Mouse (Mus musculus) hindbrain, embryonic 13.5 days (tissue): ENCODE measurements around the gene Lat2. TPM values are rescaled to one million over a fixed set of nuclear protein-coding genes. Genes with fewer than 3 reads are reported as not detected.
"Not testable (repeated sequence)": the region's sequence is repeated elsewhere in the genome, so short reads cannot be mapped to it uniquely, and the experiment has no call there.

Source experiments
- ATAC-seq: fragments of 200-750 bp; cut with Nextera tagmentation; 2 replicates; pipeline ENCODE4 v1.8.0; 2017; ENCODE audit warnings: moderate TSS enrichment; ENCODE audit not compliant: low FRiP score
- H3K27ac ChIP-seq: fragments of 300-500 bp; sonication (generic); 2 replicates; pipeline ENCODE4 v1.5.1; 2015; ENCODE audit warnings: inconsistent platforms, mild to moderate bottlenecking, moderate library complexity
- H3K27me3 ChIP-seq: fragments of 300-500 bp; sonication (generic); 2 replicates; pipeline ENCODE4 v1.6.1; 2015; ENCODE audit warnings: mild to moderate bottlenecking, inconsistent platforms
- H3K36me3 ChIP-seq: fragments of 300-500 bp; sonication (generic); 2 replicates; pipeline ENCODE4 v1.6.1; 2015; ENCODE audit warnings: mild to moderate bottlenecking, inconsistent platforms
- H3K4me1 ChIP-seq: fragments of 300-500 bp; sonication (generic); replicated peaks from 2 replicates; pipeline ENCODE4 v1.6.1; 2015; ENCODE audit warnings: inconsistent platforms
- H3K4me2 ChIP-seq: fragments of 300-500 bp; sonication (generic); 2 replicates; pipeline ENCODE4 v1.6.1; 2015; ENCODE audit warnings: inconsistent platforms, mild to moderate bottlenecking, moderate library complexity
- H3K4me3 ChIP-seq: fragments of 300-500 bp; sonication (generic); 2 replicates; pipeline ENCODE4 v1.5.1; 2015; ENCODE audit warnings: mild to moderate bottlenecking, inconsistent platforms
- H3K9ac ChIP-seq: fragments of 300-500 bp; sonication (generic); 2 replicates; pipeline ENCODE4 v1.6.1; 2015; ENCODE audit warnings: mild to moderate bottlenecking, inconsistent platforms
- H3K9me3 ChIP-seq: fragments of 300-500 bp; sonication (generic); 2 replicates; pipeline ENCODE4 v1.6.1; 2016; ENCODE audit warnings: inconsistent platforms
- WGBS: fragments of 180-500 bp; shearing (Covaris S2); methylation state at CpG from one replicate; pipeline ENCODE4 v1.1.7; 2015; 5-methylcytosine and 5-hydroxymethylcytosine counted together
- polyA plus RNA-seq: library from polyadenylated mRNA; unstranded; fragments of >200 nt; fragmentation: Nextera tagmentation; extraction: Ambion mirVana; gene quantifications from 2 replicates; pipeline ENCODE4 v1.2.1, GENCODE M21; 2015

Gene Lat2
- polyA plus RNA-seq = 5.7 and 6.0 TPM in 2 replicates

GRCm38 (mm10) chr5:134614802-134615201 is at the start of gene Lat2:
Lat2 (minus strand) TSS chr5:134615025.
- ATAC-seq = no peak
- no peak within 1 kb of the TSS for H3K4me2 ChIP-seq
- H3K27ac ChIP-seq = no peak within 1 kb of the TSS
- WGBS = 92% methylated on average over 7 of the region's 7 CpGs
- no peaks in the 10 kb centered on the region for H3K27me3 ChIP-seq
- no peak within 1 kb of the TSS for H3K4me3 ChIP-seq
- H3K4me1 ChIP-seq = peaks cover 10% of the 10 kb centered on the region
- H3K36me3 ChIP-seq = peaks cover 55% of the 10 kb centered on the region
- no peak within 1 kb of the TSS; the same call in 1 of the 2 replicates for H3K9ac ChIP-seq
- H3K9me3 ChIP-seq = no peaks in the 10 kb centered on the region

- Histone ChIP-seq H3K9ac (peak overlapping the region; percentile 39; the same call in 1 of the 2 replicates), H3K4me2 (no peak overlapping the region), H3K27ac (no peak overlapping the region), H3K36me3 (peaks cover 54% of the 10 kb centered on the region), H3K4me1 (peaks cover 9% of the 10 kb centered on the region; the same call in 1 of the 2 replicates), H3K4me3 (no peak overlapping the region), H3K27me3 (no peaks in the 10 kb centered on the region), H3K9me3 (no peaks in the 10 kb centered on the region)
- ATAC-seq = peak; percentile 33; the same call in 1 of the 2 replicates
- 60% methylated on average over 4 of the region's 4 CpGs for WGBS
These were observed 41.9 kb upstream of the Lat2 start for GRCm38 (mm10) chr5:134656708-134657107.

- no peak overlapping the region for H3K4me3 ChIP-seq
- WGBS = 71% methylated on average over 7 of the region's 7 CpGs
- peaks cover 8% of the 10 kb centered on the region for H3K36me3 ChIP-seq
- H3K27ac ChIP-seq = no peak overlapping the region
- no peaks in the 10 kb centered on the region for H3K9me3 ChIP-seq
- ATAC-seq = no peak
- H3K4me1 ChIP-seq = peaks cover 9% of the 10 kb centered on the region; the same call in 1 of the 2 replicates
- H3K4me2 ChIP-seq = no peak overlapping the region
- H3K9ac ChIP-seq = no peak overlapping the region
- no peaks in the 10 kb centered on the region for H3K27me3 ChIP-seq
These were observed 37.2 kb upstream of the Lat2 start for GRCm38 (mm10) chr5:134652015-134652414.

- H3K4me3 ChIP-seq = no peak overlapping the region
- H3K27me3 ChIP-seq = no peaks in the 10 kb centered on the region
- no peak overlapping the region for H3K4me2 ChIP-seq
- H3K4me1 ChIP-seq = 0 out of 2 replicates have a peak, but pooled peaks cover 2% of the 10 kb centered on the region
- no peak overlapping the region for H3K9ac ChIP-seq
- no peak for ATAC-seq
- H3K9me3 ChIP-seq = no peaks in the 10 kb centered on the region
- H3K36me3 ChIP-seq = no peaks in the 10 kb centered on the region; the same call in 1 of the 2 replicates
- 52% methylated on average over 5 of the region's 5 CpGs for WGBS
- H3K27ac ChIP-seq = no peak overlapping the region
These were observed 36.1 kb upstream of the Lat2 start for GRCm38 (mm10) chr5:134650926-134651325.

- H3K9ac ChIP-seq, H3K4me2 ChIP-seq, H3K4me3 ChIP-seq, ATAC-seq, H3K27me3 ChIP-seq, H3K4me1 ChIP-seq, H3K36me3 ChIP-seq, H3K9me3 ChIP-seq, H3K27ac ChIP-seq: not testable (repeated sequence)
- WGBS = 71% methylated on average over 4 of the region's 4 CpGs
These were observed 34.2 kb upstream of the Lat2 start for GRCm38 (mm10) chr5:134648976-134649375.

GRCm38 (mm10) chr5:134647394-134647793 is 32.6 kb upstream of the Lat2 start:
- Histone ChIP-seq H3K4me2 (no peak overlapping the region), H3K9ac (no peak overlapping the region), H3K4me3 (no peak overlapping the region), H3K9me3 (no peaks in the 10 kb centered on the region), H3K4me1 (no peaks in the 10 kb centered on the region), H3K27me3 (no peaks in the 10 kb centered on the region), H3K27ac (no peak overlapping the region), H3K36me3 (no peaks in the 10 kb centered on the region)
- ATAC-seq = no peak
- 75% methylated on average over 2 of the region's 2 CpGs for WGBS

GRCm38 (mm10) chr5:134646461-134646860 is 31.6 kb upstream of the Lat2 start:
- Histone ChIP-seq H3K27me3 (no peaks in the 10 kb centered on the region), H3K4me3 (no peak overlapping the region), H3K36me3 (no peaks in the 10 kb centered on the region), H3K9me3 (no peaks in the 10 kb centered on the region), H3K4me1 (no peaks in the 10 kb centered on the region), H3K4me2 (no peak overlapping the region), H3K27ac (no peak overlapping the region), H3K9ac (no peak overlapping the region)
- no peak for ATAC-seq
- 73% methylated on average over 4 of the region's 4 CpGs for WGBS

- ATAC-seq = no peak
- Histone ChIP-seq H3K4me2 (no peak overlapping the region), H3K9me3 (no peaks in the 10 kb centered on the region), H3K4me1 (peaks cover 2% of the 10 kb centered on the region; the same call in 1 of the 2 replicates), H3K27me3 (no peaks in the 10 kb centered on the region), H3K36me3 (no peaks in the 10 kb centered on the region), H3K27ac (no peak overlapping the region), H3K9ac (no peak overlapping the region), H3K4me3 (no peak overlapping the region)
- 83% methylated on average over 8 of the region's 8 CpGs for WGBS
These were observed 29.9 kb upstream of the Lat2 start for GRCm38 (mm10) chr5:134644643-134645118.

- no peak overlapping the region for H3K4me3 ChIP-seq
- no peaks in the 10 kb centered on the region for H3K27me3 ChIP-seq
- H3K4me1 ChIP-seq = peaks cover 5% of the 10 kb centered on the region; the same call in 1 of the 2 replicates
- WGBS = 62% methylated on average over 1 of the region's 1 CpGs
- H3K9ac ChIP-seq = no peak overlapping the region
- no peaks in the 10 kb centered on the region for H3K9me3 ChIP-seq
- H3K36me3 ChIP-seq = no peaks in the 10 kb centered on the region
- ATAC-seq = no peak
- H3K4me2 ChIP-seq = no peak overlapping the region
- H3K27ac ChIP-seq = no peak overlapping the region
These were observed 29.3 kb upstream of the Lat2 start for GRCm38 (mm10) chr5:134644121-134644520.

- Histone ChIP-seq H3K9ac (no peak overlapping the region), H3K36me3 (peaks cover 13% of the 10 kb centered on the region), H3K9me3 (no peaks in the 10 kb centered on the region), H3K4me3 (no peak overlapping the region), H3K27me3 (no peaks in the 10 kb centered on the region), H3K4me1 (peaks cover 16% of the 10 kb centered on the region), H3K27ac (no peak overlapping the region), H3K4me2 (no peak overlapping the region)
- ATAC-seq = no peak
- 89% methylated on average over 3 of the region's 3 CpGs for WGBS
These were observed 25.5 kb upstream of the Lat2 start for GRCm38 (mm10) chr5:134640371-134640770.

GRCm38 (mm10) chr5:134639269-134639682 is 24.5 kb upstream of the Lat2 start, which contains the start of gene Eif4h:
Eif4h (minus strand) TSS chr5:134639490.
- under 1% methylated on average over 48 of the region's 52 CpGs for WGBS
- ATAC-seq = peak; percentile 94
- no peaks in the 10 kb centered on the region for H3K27me3 ChIP-seq
- H3K27ac ChIP-seq = peak within 1 kb of the TSS; percentile 96
- peak within 1 kb of the TSS; percentile 100 for H3K9ac ChIP-seq
- H3K9me3 ChIP-seq = no peaks in the 10 kb centered on the region
- peaks cover 21% of the 10 kb centered on the region for H3K36me3 ChIP-seq
- peak within 1 kb of the TSS; percentile 99 for H3K4me3 ChIP-seq
- peak within 1 kb of the TSS; percentile 87 for H3K4me2 ChIP-seq
- H3K4me1 ChIP-seq = peaks cover 16% of the 10 kb centered on the region

GRCm38 (mm10) chr5:134638461-134639268 is 23.8 kb upstream of the Lat2 start:
- peak overlapping the region; percentile 99 for H3K4me3 ChIP-seq
- H3K9me3 ChIP-seq = no peaks in the 10 kb centered on the region
- H3K4me2 ChIP-seq = peak overlapping the region; percentile 87
- peaks cover 24% of the 10 kb centered on the region for H3K36me3 ChIP-seq
- H3K27ac ChIP-seq = peak overlapping the region; percentile 96
- H3K4me1 ChIP-seq = peaks cover 20% of the 10 kb centered on the region
- under 1% methylated on average over 73 of the region's 85 CpGs for WGBS
- H3K27me3 ChIP-seq = no peaks in the 10 kb centered on the region
- ATAC-seq = peak; percentile 79
- peak overlapping the region; percentile 100 for H3K9ac ChIP-seq
